Mouse (Mus musculus) megakaryocyte, embryonic 14.5 days (primary cell): ENCODE data around the gene Hoxa3.

Experiments used
- FLI1 ChIP-seq: IDR thresholded peaks from 2 replicates; pipeline ENCODE4 v1.6.1; 2012; ENCODE audit warnings: low read length, inconsistent platforms, mixed read lengths
- GATA1 ChIP-seq: IDR thresholded peaks from 3 replicates; pipeline ENCODE4 v1.6.1; 2012; ENCODE audit warnings: mixed read lengths, low read length, inconsistent platforms, borderline replicate concordance

DNA sequence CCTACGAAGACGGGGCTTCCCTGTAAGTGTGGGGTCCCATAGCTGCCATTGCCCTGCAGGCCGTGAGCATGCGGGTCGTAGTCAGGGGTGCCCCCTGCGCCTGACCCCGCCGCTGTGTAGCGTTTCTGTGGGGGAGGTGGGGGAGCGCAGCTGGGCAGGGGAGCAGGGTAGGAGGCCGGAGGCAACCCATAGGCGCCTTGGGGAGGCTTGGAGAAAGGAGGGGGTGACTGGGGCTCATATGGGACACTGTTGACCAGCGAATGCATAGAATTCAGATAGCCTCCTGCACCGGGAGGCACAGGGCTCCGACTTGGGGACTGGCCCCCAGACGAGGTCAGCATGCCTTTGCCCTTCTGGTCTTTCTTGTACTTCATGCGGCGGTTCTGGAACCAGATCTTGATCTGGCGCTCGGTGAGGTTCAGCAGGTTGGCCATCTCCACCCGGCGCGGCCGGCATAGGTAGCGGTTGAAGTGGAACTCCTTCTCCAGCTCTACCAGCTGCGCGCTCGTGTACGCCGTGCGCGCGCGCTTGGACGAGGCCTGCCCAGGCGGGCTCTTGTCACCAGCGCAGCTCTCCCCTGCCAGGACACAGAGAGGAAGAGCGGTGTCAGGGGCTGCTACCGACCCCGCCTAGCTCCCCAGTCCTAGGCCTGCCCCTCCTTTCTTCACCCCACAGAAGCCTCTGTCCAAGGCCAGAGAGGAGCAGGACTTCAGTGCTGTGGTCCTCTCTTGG, 42.8 kb downstream of the Hoxa3 start:
- TF ChIP-seq GATA1 (no peak), FLI1 (no peak)
